Mouse (Mus musculus) leukemia stem cell, adult 10-12 weeks (primary cell): ENCODE data around the gene Usp21. TPM values are rescaled to one million over a fixed set of nuclear protein-coding genes. Genes with fewer than 3 reads are reported as not detected.

ENCODE experiments used
- polyA plus RNA-seq: library from polyadenylated mRNA; stranded (reverse); fragments of >175 nt; gene quantifications from 2 replicates; pipeline ENCODE4 v1.2.3, GENCODE M21; 2012; ENCODE audit warnings: low replicate concordance

Gene Usp21
- 127 and 157 TPM in 2 replicates for polyA plus RNA-seq

GRCm38 (mm10) chr1:171287136-171288081 is at the start of gene Usp21:
Gene Usp21, minus strand, starts transcription at chr1:171287991.

GRCm38 (mm10) chr1:171328839-171329432 is 41.1 kb upstream of the Usp21 start, which contains the start of gene Dedd:
Gene Dedd, plus strand, starts transcription at chr1:171329145.

GRCm38 (mm10) chr1:171294298-171295062 is 6.7 kb upstream of the Usp21 start, which contains the start of gene Ufc1:
Gene Ufc1, minus strand, starts transcription at chr1:171295024.

GRCm38 (mm10) chr1:171280916-171281527 is 6.8 kb downstream of the Usp21 start, which contains the start of gene Ppox:
Gene Ppox, minus strand, starts transcription at chr1:171281186.

GRCm38 (mm10) chr1:171269848-171270572 is 17.8 kb downstream of the Usp21 start, which contains the start of gene B4galt3:
Gene B4galt3, plus strand, starts transcription at chr1:171270328.

GRCm38 (mm10) chr1:171250680-171251593 is 36.9 kb downstream of the Usp21 start, which contains the start of gene Ndufs2:
Gene Ndufs2, minus strand, starts transcription at chr1:171251388.

GRCm38 (mm10) chr1:171249913-171250600 is 37.7 kb downstream of the Usp21 start, which contains the start of gene Adamts4:
Gene Adamts4, plus strand, starts transcription at chr1:171250421.

GRCm38 (mm10) chr1:171234126-171234525 is 53.7 kb downstream of the Usp21 start, which contains the start of gene Fcer1g:
Gene Fcer1g, minus strand, starts transcription at chr1:171234365.

Other genes starting within 250 kb of the Usp21 start
- gene Fcgr3, start 223.1 kb downstream of the Usp21 start, polyA plus RNA-seq: 1.6 and 2.1 TPM in 2 replicates
- 0.93 and 2.2 TPM in 2 replicates for gene Cfap126, start 174.1 kb downstream of the Usp21 start, polyA plus RNA-seq
- gene Sdhc, start 137.4 kb downstream of the Usp21 start, polyA plus RNA-seq: 3.4 and 36.9 TPM in 2 replicates
- not detected in 2 replicates for gene Mpz, start 137.3 kb downstream of the Usp21 start, polyA plus RNA-seq
- gene Pcp4l1, start 91.7 kb downstream of the Usp21 start, polyA plus RNA-seq: 0.62 and 0.98 TPM in 2 replicates
- gene Nr1i3, start 74.0 kb downstream of the Usp21 start, polyA plus RNA-seq: not detected in 2 replicates
- 26.4 and 37.3 TPM in 2 replicates for gene Tomm40l, start 65.5 kb downstream of the Usp21 start, polyA plus RNA-seq
- gene Apoa2, start 62.9 kb downstream of the Usp21 start, polyA plus RNA-seq: not detected in 2 replicates
- 4.7 and 8.4 TPM in 2 replicates for gene Fcer1g, start 53.6 kb downstream of the Usp21 start, polyA plus RNA-seq
- 0.84 and 2.4 TPM in 2 replicates for gene Adamts4, start 37.6 kb downstream of the Usp21 start, polyA plus RNA-seq
- gene Ndufs2, start 36.6 kb downstream of the Usp21 start, polyA plus RNA-seq: 38.4 and 41.1 TPM in 2 replicates
- gene B4galt3, start 17.7 kb downstream of the Usp21 start, polyA plus RNA-seq: 42.5 and 71.9 TPM in 2 replicates
- gene Ppox, start 6.8 kb downstream of the Usp21 start, polyA plus RNA-seq: 169 and 176 TPM in 2 replicates
- gene Ufc1, start 7.0 kb upstream of the Usp21 start, polyA plus RNA-seq: 14.2 and 23.6 TPM in 2 replicates
- 5.3 and 15.7 TPM in 2 replicates for gene Dedd, start 41.2 kb upstream of the Usp21 start, polyA plus RNA-seq
- 4.9 and 11.5 TPM in 2 replicates for gene Nit1, start 57.7 kb upstream of the Usp21 start, polyA plus RNA-seq
- gene Pfdn2, start 57.7 kb upstream of the Usp21 start, polyA plus RNA-seq: 5.4 and 7.4 TPM in 2 replicates
- gene Klhdc9, start 72.8 kb upstream of the Usp21 start, polyA plus RNA-seq: 0.22 and 0.81 TPM in 2 replicates
- gene Nectin4, start 82.1 kb upstream of the Usp21 start, polyA plus RNA-seq: 0.87 and 1.1 TPM in 2 replicates
- gene Arhgap30, start 101.0 kb upstream of the Usp21 start, polyA plus RNA-seq: 30.2 and 30.6 TPM in 2 replicates
- gene Usf1, start 123.3 kb upstream of the Usp21 start, polyA plus RNA-seq: 16.5 and 28.1 TPM in 2 replicates
- gene Tstd1, start 130.9 kb upstream of the Usp21 start, polyA plus RNA-seq: not detected in 2 replicates
- 0.45 and 8.3 TPM in 2 replicates for gene F11r, start 149.5 kb upstream of the Usp21 start, polyA plus RNA-seq
- 5.6 and 7.1 TPM in 2 replicates for gene Alyref2, start 215.5 kb upstream of the Usp21 start, polyA plus RNA-seq
- gene Itln1, start 247.3 kb upstream of the Usp21 start, polyA plus RNA-seq: not detected in 2 replicates